Mouse (Mus musculus): Measurements from ENCODE around the gene Setmar.

DNA sequence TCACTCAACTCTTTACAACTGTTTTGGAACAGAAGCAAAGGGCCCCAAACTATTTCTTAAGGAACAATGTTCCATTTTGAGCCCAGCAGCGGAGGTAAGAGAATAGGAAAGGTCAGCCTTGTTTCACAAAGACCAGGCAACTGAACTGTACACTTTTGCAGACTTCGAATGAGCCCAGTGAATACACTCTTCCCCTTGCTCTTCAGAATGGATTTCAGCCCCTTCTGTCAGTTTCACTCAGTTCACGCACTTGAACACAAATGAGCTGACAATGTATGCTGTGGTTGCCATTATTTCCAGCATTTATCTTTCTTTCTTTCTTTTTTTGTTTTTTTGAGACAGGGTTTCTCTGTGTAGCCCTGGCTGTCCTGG lies 34.0 kb downstream of the Setmar start:
- TF ChIP-seq CTCF (IDR thresholded peaks at IDR 0.05; ENCODE audit: low read depth) (no peak), EP300 (optimal IDR thresholded peaks at IDR 0.05) (no peak)

Measured in stomach, postnatal 0 days (tissue).